Mouse (Mus musculus) urinary bladder, postnatal 25 days (tissue): ENCODE data around the gene Mtus2.

Source experiments
- DNase-seq: peaks from one replicate; pipeline ENCODE4 v3.0.0; 2022; ENCODE audit warnings: low spot score

The Mtus2 gene

GRCm38 (mm10) chr5:148049304-148049703, 92.2 kb downstream of the Mtus2 start:
- DNase-seq: no peak

GRCm38 (mm10) chr5:148052846-148053608, 95.9 kb downstream of the Mtus2 start:
- no peak for DNase-seq

GRCm38 (mm10) chr5:148053609-148053990, 96.5 kb downstream of the Mtus2 start:
- DNase-seq: no peak

- no peak for DNase-seq
Observed at GRCm38 (mm10) chr5:148056831-148057230, 99.7 kb downstream of the Mtus2 start.

GRCm38 (mm10) chr5:148057433-148057832, 100.3 kb downstream of the Mtus2 start:
- no peak for DNase-seq

- DNase-seq: no peak
Observed at GRCm38 (mm10) chr5:148059339-148059738, 102.2 kb downstream of the Mtus2 start.

DNA sequence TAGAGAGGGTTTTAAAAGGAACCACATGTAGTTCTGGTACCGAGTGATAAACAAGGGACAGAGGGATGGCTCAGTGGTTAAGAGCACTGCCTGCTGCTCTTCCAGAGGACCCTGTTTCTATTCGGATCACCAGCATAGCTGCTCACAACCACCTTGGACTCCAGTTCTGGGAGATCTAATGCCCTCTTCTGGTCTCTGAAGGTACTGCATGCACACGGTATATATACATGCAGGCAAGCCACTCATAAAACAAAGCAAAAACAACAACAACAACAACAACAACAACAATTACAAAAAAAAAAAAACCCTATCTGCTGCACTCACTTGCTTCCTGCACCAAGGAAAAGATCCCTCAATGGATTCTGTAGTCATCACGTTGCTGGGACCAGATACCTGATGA, 104.7 kb downstream of the Mtus2 start:
- DNase-seq: no peak

GRCm38 (mm10) chr5:148063745-148064144, 106.6 kb downstream of the Mtus2 start:
- DNase-seq: no peak

DNA sequence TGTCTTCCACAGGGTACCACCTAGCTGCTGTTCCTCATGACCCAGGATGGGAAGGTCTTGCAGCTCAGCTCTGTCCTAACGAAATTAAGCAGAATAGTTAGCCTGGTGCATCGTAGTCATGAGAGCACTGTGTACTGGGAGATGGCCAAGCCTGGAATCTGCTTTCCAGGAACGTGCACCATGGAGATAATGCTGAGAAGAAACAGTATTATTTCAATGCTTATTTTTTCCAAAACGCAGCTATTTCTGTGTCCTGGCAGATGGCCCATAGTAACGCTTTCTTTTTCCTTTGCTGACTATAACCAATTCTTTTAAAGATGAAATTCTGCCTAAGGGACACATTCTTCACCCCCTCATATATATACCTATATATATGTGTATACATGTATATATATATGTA, 108.1 kb downstream of the Mtus2 start:
- DNase-seq: no peak

GRCm38 (mm10) chr5:148069909-148070308, 112.8 kb downstream of the Mtus2 start:
- DNase-seq: no peak

GRCm38 (mm10) chr5:148071800-148072199, 114.7 kb downstream of the Mtus2 start:
- peak; percentile 18 for DNase-seq

DNA sequence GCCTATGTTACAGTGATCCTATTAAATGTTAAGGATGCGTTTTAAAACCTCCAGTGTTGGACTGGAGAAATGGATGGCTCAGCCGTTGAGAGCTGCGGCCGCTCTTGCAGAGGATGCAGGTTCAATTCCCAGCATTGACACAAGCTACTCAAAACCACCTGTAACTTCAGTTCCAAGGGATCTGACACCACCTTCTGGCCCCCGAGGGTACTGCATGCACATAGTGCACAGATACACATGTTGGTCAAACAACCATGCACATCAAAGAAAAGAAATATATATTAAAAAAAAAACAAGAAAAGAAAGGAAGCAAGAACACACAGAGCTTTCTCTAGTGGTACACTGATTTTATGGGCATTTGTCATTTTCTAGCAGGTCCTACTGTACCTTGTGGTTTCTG, 116.3 kb downstream of the Mtus2 start:
- no peak for DNase-seq

DNA sequence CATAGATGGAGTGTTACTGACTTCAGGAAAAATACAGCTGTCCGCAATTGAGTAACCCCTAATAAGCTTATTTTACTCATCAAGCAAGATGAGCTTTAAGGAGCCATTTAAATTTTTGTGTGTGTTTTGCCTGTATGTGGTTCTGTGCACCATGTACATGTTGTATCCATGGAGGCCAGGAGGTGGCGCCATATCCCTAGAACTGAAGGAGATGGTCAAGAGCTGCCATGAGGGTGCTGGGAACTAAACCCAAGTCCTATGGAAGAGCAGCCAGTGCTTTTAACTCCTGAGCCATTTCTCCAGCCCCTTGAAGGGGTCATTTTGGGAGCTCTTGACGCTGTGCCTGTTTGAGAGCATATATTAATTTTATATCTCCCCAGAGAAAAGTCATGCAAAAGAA, 122.6 kb downstream of the Mtus2 start:
- DNase-seq: no peak

- no peak for DNase-seq
Observed at GRCm38 (mm10) chr5:148083541-148083940, 126.4 kb downstream of the Mtus2 start.

GRCm38 (mm10) chr5:148084766-148085165, 127.6 kb downstream of the Mtus2 start:
- no peak for DNase-seq

GRCm38 (mm10) chr5:148087796-148088195, 130.7 kb downstream of the Mtus2 start:
- DNase-seq: no peak

GRCm38 (mm10) chr5:148090191-148090821, 133.2 kb downstream of the Mtus2 start:
- no peak for DNase-seq

- no peak for DNase-seq
Observed at GRCm38 (mm10) chr5:148094640-148095039, 137.5 kb downstream of the Mtus2 start.

DNA sequence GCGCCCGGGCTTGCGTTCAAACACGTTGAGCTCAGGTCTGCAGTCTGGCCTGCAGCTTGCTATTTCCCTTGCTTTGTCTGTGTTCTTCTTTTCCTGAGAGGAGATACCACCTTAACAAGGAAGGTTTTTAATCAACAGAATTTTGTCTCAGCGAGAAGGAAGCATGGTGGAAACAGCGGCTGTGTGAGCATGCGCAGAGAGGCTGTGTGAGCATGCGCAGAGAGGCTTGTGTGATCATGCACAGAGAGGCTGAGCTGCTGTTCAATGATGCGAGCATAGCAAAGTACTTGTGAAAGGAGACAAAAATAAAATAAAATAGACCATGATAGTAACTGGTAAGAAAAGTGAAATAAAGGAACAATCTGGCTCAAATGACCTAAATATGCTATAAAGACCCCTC, 142.2 kb downstream of the Mtus2 start:
- no peak for DNase-seq

- no peak for DNase-seq
Observed at GRCm38 (mm10) chr5:148107324-148107723, 150.2 kb downstream of the Mtus2 start.

DNA sequence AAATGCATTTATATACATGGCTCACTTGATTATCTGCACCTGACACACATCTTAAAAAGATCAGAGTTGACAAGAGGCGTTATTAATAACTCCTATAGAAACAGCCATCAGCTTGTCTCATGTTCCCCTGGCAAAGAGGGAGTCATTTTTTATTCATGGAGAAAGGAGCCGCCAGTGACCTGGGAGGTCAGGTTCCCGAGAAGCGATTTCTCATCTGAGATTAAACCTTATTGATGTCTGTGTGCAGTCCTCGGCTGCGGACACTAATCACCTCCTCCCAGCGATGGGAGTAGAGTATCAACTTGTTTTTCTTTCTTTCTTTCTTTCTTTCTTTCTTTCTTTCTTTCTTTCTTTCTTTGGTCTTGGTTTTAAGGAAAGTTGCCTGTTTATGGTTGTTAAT, 150.8 kb downstream of the Mtus2 start:
- no peak for DNase-seq

- DNase-seq: no peak
Observed at GRCm38 (mm10) chr5:148108314-148108713, 151.2 kb downstream of the Mtus2 start.

DNA sequence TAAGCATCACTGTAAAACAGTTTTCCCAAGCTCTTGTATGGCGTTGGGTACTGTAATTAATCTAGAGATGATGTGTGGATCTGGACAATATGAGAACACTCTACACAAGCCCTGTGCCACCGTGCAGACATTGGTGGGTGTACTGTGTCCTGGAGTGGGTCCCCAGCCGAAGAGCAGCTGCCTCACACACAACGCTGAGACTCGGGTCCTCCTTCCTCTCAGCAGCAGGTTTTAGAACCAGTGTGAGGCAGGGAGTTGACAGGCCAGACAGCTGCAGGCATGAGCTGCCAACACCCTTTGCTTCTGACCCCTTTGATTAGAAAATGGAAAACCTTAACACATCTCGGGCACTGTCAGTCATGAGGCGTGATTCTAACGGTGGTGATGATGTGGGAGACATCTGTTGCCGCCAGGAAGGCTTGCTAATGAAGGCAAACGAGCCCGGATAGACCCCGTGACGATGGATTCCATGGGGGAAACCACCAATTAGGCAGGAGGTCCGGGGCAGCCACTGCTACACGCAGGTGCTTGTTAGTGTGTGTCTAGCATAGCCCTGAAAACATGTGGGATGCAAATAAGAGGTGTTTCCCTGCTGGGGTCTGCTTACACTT, 158.2 kb downstream of the Mtus2 start:
- DNase-seq: no peak
